Mouse (Mus musculus): Measurements from ENCODE around the gene Olfr725.

Olfr725 gene

DNA sequence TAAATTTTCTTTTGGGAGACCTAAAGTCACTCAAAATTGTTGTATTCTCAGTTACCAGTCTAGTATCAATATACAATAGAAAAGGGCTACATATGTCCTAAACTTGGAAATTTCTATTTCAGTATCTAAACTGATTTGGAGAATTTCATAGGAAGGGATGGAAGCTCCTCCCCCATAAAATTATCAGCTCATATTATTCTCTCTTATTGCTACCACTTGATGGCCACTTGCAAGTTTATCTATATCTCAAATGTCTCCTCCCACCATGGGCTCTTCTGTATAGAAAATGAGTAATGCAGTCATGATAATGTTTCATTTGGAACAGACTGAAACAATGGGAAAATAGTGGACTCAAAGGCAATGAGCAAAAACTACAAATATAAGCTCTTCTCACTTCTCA, at the start of gene Olfr725:
TSS of gene Olfr725 (minus strand) at position 101 of the 400 bp plus-strand sequence.
- no peak for DNase-seq (ENCODE audit: low read depth)

DNA sequence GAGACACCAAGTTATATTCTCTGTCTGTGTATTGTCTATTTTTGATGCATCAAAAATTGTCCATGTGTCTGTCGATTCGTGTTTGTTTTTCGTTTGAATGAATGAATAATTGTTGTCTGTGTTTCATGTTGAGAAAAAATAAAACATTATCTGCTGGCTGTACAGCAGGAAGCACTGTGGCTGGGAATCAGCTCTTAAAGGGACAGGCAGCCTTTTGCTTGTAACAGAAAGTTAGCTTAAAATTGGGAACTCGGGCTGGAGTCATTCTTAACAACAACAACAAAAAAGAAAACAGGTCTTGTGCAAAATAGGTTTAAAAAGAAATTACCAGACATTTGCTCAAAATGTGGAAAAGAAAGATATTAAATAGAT, 22.5 kb upstream of the Olfr725 start:
- no peak for DNase-seq (ENCODE audit: low read depth)

DNA sequence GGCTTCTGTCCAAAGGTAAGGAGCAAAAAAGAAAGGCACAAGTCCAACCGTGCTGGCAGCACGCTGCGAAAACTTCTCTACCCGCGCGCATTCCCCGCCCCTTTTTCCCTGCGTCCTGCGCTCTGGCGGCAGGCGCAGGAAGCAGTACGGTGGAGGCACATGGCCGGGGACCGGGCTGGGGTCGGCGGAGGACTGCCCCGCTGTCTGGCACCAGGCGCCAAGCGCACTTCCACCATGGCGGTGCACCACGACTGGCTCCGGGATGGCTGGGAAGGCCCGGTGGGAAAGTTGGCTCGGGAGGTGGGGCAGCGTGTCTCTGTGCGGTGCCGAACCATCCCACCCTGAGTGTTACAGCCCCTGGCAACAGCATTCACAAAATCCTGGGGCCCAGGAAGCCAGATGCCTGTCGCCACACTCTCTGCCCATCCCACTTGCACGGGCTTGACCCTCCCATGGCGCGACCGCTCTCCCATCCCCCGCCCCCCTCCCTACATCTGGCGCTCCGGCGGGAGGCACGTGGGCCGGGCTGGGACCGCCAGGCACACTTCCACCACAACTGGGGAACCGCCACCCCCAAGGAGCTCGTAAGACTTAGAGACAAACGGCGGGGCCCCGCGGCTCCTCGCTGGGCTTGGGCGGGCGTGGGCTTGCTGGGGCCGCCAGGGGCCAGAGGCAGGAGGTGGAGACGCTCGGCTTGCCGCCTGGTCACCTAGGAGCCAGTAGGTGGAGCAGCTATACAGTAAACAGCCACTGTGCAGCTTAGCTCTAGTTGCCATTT, 22.0 kb upstream of the Olfr725 start:
- no peak for DNase-seq (ENCODE audit: low read depth)

GRCm38 (mm10) chr14:50061590-50061954, 21.4 kb upstream of the Olfr725 start:
- no peak for DNase-seq (ENCODE audit: low read depth)

- DNase-seq (ENCODE audit: low read depth), result no peak
Measured at GRCm38 (mm10) chr14:50061179-50061578, 21.0 kb upstream of the Olfr725 start.

- no peak for DNase-seq (ENCODE audit: low read depth)
Measured at GRCm38 (mm10) chr14:50032041-50032440, 8.1 kb downstream of the Olfr725 start.

- DNase-seq (ENCODE audit: low read depth), result no peak
Measured at GRCm38 (mm10) chr14:50031356-50031755, 8.8 kb downstream of the Olfr725 start.

DNA sequence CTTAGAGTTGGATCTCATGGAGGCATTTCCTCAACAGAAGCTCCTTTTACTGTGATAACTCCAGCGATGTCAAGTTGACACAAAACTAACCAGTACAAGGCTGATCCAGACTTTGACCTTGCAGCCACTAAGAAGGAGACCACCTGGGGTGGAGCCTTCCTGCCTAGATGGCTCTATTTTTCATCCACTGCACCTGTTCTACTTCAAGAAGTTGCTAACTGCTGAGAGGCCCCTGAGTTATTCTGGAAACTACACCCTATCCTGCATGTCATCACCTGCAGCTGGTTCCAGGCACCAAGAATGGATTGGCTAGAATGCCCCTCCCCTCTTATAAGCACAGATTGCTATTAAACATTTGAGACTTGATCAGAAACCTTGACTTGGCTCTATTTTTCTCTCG, 13.8 kb downstream of the Olfr725 start:
- DNase-seq (ENCODE audit: low read depth), result no peak

Measured in fibroblast of lung, adult 2 months (primary cell).